ENCODE assay signal across 8 mouse cellular contexts in genomic region chr1:72873511-72874286, GRCm38 (mm10). TPM values are rescaled to one million over a fixed set of nuclear protein-coding genes. Genes with fewer than 3 reads are reported as not detected.
DNase-seq lines count a peak whose midpoint lies in the region; TF ChIP-seq lines count a peak whose summit lies in the region.

No protein-coding gene starts in this region.

- H3K4me3 ChIP-seq in E14TG2a.4 (replicated peaks; ENCODE audit: low read length) = peak overlapping the region; percentile 81
- H3K4me3 ChIP-seq in embryonic fibroblast, embryonic 13.5 days (ENCODE audit: insufficient read depth, low read length) = peak overlapping the region; percentile 38
- H3K4me3 ChIP-seq in small intestine, adult 2 months (ENCODE audit: low read depth, low read length) = peak overlapping the region; percentile 51

- peaks cover 58% of the 10 kb centered on the region for H3K4me1 ChIP-seq in E14TG2a.4 (replicated peaks; ENCODE audit: low read depth, low read length)
- peaks cover 7% of the 10 kb centered on the region for H3K4me1 ChIP-seq in embryonic fibroblast, embryonic 13.5 days (ENCODE audit: control insufficient read depth, insufficient read depth, low read length)
- H3K4me1 ChIP-seq in small intestine, adult 2 months (ENCODE audit: control insufficient read depth, insufficient read depth, insufficient read length, low read length) = peaks cover 14% of the 10 kb centered on the region

- H3K36me3 ChIP-seq in E14TG2a.4 (ENCODE audit: insufficient read depth, low read length) = no peaks in the 10 kb centered on the region
- H3K36me3 ChIP-seq in small intestine, adult 2 months (ENCODE audit: control insufficient read depth, insufficient read depth, low read length) = no peaks in the 10 kb centered on the region

- peak; percentile 54 for TF ChIP-seq POLR2A in embryonic fibroblast, embryonic 13.5 days (IDR thresholded peaks at IDR 0.05; ENCODE audit: low read depth, low read length)
- TF ChIP-seq POLR2A in small intestine, adult 2 months (IDR thresholded peaks at IDR 0.05; ENCODE audit: low read depth, low read length) = no peak

- 2% methylated on average over 43 of the region's 43 CpGs for WGBS in small intestine, adult 2 months

- intact Hi-C loops in heart, postnatal 10 days (cut with DNase I) = no loop called here

- H3K9me3 ChIP-seq in E14TG2a.4 (ENCODE audit: low read length) = no peaks in the 10 kb centered on the region

- no peak for TF ChIP-seq CTCF in E14TG2a.4 (conservative IDR thresholded peaks at IDR 0.05; ENCODE audit: low read length)
- TF ChIP-seq CTCF in embryonic fibroblast, embryonic 13.5 days (IDR thresholded peaks at IDR 0.05; ENCODE audit: borderline replicate concordance, insufficient read depth, low read length) = no peak
- no peak for TF ChIP-seq CTCF in small intestine, adult 2 months (IDR thresholded peaks at IDR 0.05; ENCODE audit: extremely low read depth, insufficient read length, insufficient replicate concordance, low read depth, low read length)

- no peak overlapping the region for H3K27ac ChIP-seq in embryonic fibroblast, embryonic 13.5 days (ENCODE audit: insufficient read depth, low read length)
- peak overlapping the region; percentile 26; the same call in 1 of the 2 replicates for H3K27ac ChIP-seq in small intestine, adult 2 months (ENCODE audit: insufficient read depth, low read depth, low read length)

- peak; percentile 55 to 64 for DNase-seq in adrenal gland, postnatal 36 days
- DNase-seq in heart, postnatal 10 days = peak; percentile 71 to 72
- peak; percentile 53 to 76 for DNase-seq in kidney, postnatal 36 days
- DNase-seq in lung, postnatal 10 days = peak; percentile 54
- DNase-seq in Muller cell, postnatal 12 days (ENCODE audit: inconsistent ontology term) = no peak

- H3K27me3 ChIP-seq in E14TG2a.4 (ENCODE audit: insufficient read depth, low read length) = peaks cover 87% of the 10 kb centered on the region
- peaks cover 26% of the 10 kb centered on the region for H3K27me3 ChIP-seq in small intestine, adult 2 months (ENCODE audit: control insufficient read depth, insufficient read depth, low read length)

RNA-seq across cellular contexts. Expression of gene Igfbp5, which starts 1.0 kb away (rescaled TPM):
- 100 to 1,000 TPM in 1 of 2 experiments, 10 to 100 TPM in 1; 56.7 to 109 TPM for total RNA-seq in adrenal gland, postnatal 36 days (2021)
- 149 and 746 TPM in 2 replicates for polyA plus RNA-seq in embryonic fibroblast, embryonic 13.5 days (2011; ENCODE audit: insufficient read length, low read depth, missing spikeins)
- 100 to 1,000 TPM; 152 to 192 TPM for total RNA-seq in heart, postnatal 10 days (2021)
- 5.5 and 8.6 TPM in 2 replicates for polyA plus RNA-seq in small intestine, adult 2 months (2012; rRNA removed)

RNA-seq across cellular contexts. Expression of gene Igfbp2, which starts 49.4 kb away (rescaled TPM):
- 1 to 10 TPM; 1.8 to 2.0 TPM for total RNA-seq in adrenal gland, postnatal 36 days (2021)
- polyA plus RNA-seq in embryonic fibroblast, embryonic 13.5 days (2011; ENCODE audit: insufficient read length, low read depth, missing spikeins) = 331 and 641 TPM in 2 replicates
- total RNA-seq in heart, postnatal 10 days (2021) = 1 to 10 TPM in 1 of 2 experiments, under 1 TPM in 1; 0.86 to 2.1 TPM
- polyA plus RNA-seq in small intestine, adult 2 months (2012; rRNA removed) = 7.7 and 17.9 TPM in 2 replicates
